Mouse (Mus musculus): ENCODE results near the gene Sh2d7.
"Not testable (repeated sequence)": the region's sequence is repeated elsewhere in the genome, so short reads cannot be mapped to it uniquely, and the experiment has no call there.

Gene Sh2d7

DNA sequence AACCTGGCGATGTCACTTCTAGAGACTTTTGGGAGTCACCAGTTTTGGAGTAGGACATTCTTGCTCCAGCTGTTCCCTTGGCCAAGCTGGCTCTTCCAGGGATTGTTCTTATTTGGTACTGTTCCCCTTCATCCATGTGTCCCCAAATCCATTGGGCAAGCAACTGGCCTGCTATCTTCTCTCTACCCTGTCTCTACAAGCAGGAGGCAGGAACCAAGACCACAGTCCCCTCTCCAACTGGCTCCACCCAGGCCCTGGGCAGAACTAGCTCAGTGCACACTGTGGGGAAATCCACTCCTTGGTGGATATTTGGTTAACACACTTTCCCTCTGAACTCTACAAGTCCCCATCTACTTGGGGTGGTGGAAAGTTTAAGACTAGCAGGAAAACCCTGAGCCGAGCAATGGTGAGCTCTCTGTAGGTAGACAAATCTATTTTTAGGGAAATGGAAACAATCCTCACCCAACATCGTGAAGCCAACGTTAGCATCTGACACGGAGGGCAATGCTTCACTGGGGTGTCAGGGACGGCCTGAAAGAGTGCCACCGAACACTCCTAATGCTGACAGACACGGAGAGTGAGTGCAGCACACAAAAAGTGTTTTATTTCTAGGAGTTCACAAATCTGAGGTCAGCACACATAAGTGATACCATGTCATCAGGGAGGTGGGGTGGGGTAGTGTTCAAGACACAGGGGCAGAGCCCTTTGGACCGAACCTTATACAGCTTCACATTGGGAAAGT is 5.6 kb downstream of the Sh2d7 start:
- no peak for DNase-seq (ENCODE audit: low spot score)

GRCm38 (mm10) chr9:54544954-54545315 is 6.2 kb downstream of the Sh2d7 start:
- no peak for DNase-seq (ENCODE audit: low spot score)

GRCm38 (mm10) chr9:54547536-54547935 is 8.8 kb downstream of the Sh2d7 start:
- peak; percentile 54 for DNase-seq (ENCODE audit: low spot score)

DNA sequence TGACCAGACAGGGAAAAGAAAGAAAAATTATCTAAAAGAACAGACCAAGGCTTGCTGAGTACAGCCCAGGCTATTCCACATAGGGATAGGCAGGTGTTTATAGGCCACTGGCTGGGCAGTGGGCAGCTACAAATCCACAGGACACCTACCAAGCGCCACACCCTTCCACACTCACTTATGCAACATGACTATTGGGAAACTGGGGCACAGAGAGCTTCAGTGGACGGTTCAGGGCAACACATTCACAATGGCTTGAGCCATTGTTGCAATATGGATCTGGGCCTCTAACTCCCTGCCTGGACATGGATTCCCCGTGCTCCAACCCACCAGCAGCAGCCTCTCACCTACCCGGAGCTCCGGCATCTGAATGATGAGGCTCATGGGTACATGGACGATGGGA is 10.6 kb downstream of the Sh2d7 start:
- DNase-seq (ENCODE audit: low spot score), result no peak

GRCm38 (mm10) chr9:54552409-54552808 is 13.6 kb downstream of the Sh2d7 start:
- DNase-seq (ENCODE audit: low spot score), result peak; percentile 25

DNA sequence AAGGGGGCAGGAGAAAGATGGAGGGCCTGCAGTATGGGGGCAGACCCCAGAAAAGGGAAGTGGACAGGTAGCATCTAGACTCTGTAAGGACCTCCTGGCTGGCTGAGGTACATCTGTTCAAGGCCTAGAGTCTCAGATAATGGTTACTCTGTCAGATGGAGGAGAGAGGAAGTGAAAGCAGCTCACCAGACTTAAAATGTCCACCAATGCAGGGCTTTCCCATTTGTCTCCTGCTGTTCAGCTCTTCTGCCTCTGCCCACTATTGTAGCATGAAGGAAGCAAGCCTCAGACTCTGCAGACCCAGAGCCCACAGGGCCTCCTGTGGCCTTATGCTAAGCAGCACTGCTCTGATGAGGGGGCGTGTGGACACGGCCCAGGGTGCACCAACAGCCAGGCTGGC is 16.3 kb downstream of the Sh2d7 start:
- DNase-seq (ENCODE audit: low spot score), result no peak

GRCm38 (mm10) chr9:54558731-54559130 is 19.9 kb downstream of the Sh2d7 start:
- no peak for DNase-seq (ENCODE audit: low spot score)

- peak; percentile 88 for DNase-seq (ENCODE audit: low spot score)
Observed at GRCm38 (mm10) chr9:54559771-54560471, 21.1 kb downstream of the Sh2d7 start, which contains the start of gene Cib2. Cib2 (minus strand) TSS chr9:54560218.

DNA sequence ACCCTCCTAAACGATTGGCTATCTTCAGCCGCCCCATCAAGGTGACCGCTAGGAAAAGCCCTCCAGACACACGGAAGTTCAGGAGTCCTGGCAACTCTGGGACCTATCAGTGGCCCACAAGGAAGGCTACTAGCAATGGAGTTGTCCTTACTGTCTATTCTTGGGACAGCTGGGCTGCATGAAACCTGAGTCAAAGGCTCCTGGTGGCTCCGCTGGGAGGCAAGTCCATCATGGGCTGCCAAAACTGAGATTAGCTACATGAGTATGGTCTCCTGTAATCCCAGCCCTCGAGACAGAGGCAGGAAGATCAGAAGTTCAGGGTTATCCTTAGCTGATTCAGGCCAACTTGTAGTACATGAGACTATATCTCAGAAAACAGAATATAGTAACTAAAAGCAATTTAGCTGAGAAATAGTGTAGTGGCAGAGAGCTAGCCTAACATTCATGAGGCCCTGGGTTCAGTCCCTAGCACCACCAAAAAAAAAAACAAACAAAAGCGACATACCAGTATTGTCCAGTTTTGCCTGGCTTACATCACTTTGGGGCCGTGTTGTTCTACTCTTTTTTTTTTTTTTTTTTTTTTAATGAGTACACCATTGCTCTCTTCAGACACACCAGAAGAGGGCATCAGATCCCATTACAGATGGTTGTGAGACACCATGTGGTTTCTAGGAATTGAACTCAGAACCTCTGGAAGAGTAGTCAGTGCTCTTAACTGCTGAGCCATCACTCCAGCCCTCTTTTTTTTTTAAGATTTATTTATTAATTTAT is 22.2 kb downstream of the Sh2d7 start:
- no peak for DNase-seq (ENCODE audit: low spot score)

DNA sequence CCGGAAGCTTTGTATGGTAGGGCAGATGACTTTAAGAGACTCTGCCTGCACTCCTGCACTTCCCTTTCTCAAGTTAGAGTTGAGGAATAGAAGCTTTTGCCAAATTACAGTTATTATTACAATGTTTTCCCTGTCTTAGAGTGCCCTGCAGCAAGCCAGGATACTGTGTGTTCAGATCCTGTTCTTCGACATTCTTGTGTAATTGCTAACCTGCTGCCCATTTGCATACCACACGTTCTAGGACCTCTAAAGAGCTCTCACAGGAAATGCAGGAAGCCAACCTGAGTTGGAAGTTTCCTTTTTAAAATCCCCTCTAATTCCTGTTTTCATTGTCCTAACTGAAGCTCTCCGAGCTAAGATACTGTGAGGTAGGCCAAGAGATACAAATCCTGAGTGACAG is 28.2 kb downstream of the Sh2d7 start:
- peak; percentile 74 for DNase-seq (ENCODE audit: low spot score)

- no peak for DNase-seq (ENCODE audit: low spot score)
Observed at GRCm38 (mm10) chr9:54568732-54569131, 29.9 kb downstream of the Sh2d7 start.

DNA sequence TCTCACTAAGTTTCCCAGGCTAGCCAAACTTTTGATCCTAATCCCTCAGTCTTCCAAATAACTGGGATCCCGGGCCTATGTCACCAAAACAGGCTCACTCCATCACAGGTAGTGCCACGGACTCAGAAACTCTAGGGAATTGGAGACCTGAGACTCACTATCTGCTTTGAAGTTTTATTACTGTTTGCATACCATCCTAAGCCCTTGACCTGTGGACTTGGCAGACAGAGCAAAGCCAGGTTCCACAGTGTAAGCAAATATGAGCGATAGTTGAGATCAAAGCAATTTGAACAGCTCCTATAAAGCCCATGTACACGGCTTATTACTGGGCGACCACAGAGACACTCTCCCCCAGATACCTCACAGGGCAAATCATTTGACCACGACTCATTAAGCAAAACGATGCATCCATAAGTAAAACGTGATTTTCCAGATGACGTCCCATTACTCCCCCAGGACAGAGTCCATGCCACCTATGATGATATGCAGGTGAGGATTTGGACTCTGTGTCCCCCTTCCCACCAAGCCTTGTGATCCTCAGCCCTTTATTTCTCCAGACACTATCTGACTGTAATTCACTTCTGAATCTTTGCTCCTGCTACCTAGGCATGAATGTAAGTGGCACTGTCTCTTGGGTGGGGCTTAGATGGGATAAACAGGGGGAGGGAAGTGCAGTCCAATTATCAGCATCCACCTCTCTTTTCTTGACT is 32.5 kb downstream of the Sh2d7 start:
- DNase-seq (ENCODE audit: low spot score), result peak; percentile 12

- DNase-seq (ENCODE audit: low spot score), result no peak
Observed at GRCm38 (mm10) chr9:54583712-54584111, 44.9 kb downstream of the Sh2d7 start.

DNA sequence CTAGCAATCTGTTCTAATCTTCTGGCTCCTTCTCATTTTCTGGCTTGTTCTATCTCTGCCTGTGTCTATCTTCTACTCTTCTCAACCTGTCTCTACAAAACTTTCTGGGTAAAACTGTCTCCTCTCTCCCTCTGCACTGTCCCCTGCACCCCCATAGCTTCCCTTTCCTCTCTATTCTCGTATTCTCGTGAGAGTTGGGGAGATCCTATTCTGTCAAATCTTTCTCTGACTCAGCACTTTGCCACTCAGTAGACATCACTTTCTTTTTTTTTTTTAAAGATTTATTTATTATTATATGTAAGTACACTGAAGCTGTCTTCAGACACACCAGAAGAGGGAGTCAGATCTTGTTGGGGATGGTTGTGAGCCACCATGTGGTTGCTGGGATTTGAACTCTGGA is 45.3 kb downstream of the Sh2d7 start:
- DNase-seq (ENCODE audit: low spot score), result not testable (repeated sequence)

- DNase-seq (ENCODE audit: low spot score), result no peak
Observed at GRCm38 (mm10) chr9:54585839-54586198, 47.0 kb downstream of the Sh2d7 start.

DNA sequence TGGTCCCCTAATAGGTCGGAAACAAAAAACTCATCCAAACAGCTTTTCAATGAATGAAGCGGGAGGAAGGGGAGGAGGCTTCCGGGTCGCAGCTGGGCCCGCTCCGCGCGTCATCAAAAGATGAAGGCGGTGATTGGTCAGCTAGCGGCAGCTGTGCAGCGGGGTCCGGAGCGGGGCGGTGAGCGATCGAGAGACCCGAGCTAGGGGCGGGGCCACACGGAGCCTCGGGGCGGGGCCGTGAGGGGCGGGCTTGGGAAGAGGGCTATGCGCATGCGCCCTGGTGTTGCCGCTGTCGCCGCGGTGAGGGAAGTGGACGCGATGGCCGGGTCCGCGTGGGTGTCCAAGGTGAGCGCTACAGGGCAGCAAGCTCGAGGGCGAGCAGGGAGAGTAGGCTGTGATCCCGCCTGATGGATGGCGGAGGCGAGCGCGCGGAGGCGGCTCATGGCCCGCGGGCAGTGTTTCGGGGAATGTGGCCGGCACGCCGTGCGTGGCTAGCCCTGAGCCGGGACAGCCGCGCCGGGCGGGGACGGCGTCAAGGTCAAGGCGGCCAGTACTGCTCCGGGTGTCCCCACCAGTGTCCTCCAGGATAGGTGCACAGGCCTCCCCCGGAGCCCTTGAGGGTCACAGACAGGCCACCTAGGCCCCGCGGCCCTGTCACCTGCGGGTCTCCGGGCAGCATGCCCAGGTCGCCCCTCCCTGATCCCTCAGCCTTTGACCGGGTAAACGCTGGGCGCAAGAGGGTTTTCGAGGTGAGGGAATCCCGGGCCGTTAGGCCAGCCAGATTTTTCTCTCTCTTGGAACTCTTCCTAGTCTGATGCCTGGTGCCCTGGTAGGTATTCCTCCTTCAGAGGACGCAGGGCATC is 47.6 kb downstream of the Sh2d7 start, which contains the start of gene Idh3a:
TSS of gene Idh3a (plus strand) at position 136 of the 863 bp plus-strand sequence.
- DNase-seq (ENCODE audit: low spot score), result peak; percentile 98

GRCm38 (mm10) chr9:54587863-54588262 is 49.1 kb downstream of the Sh2d7 start:
- no peak for DNase-seq (ENCODE audit: low spot score)

- DNase-seq (ENCODE audit: low spot score), result not testable (repeated sequence)
Observed at GRCm38 (mm10) chr9:54593652-54594051, 54.9 kb downstream of the Sh2d7 start.

Measured in lung, postnatal 25 days (tissue).